19 mouse cellular contexts compared by ENCODE assay signal in the genomic region with DNA sequence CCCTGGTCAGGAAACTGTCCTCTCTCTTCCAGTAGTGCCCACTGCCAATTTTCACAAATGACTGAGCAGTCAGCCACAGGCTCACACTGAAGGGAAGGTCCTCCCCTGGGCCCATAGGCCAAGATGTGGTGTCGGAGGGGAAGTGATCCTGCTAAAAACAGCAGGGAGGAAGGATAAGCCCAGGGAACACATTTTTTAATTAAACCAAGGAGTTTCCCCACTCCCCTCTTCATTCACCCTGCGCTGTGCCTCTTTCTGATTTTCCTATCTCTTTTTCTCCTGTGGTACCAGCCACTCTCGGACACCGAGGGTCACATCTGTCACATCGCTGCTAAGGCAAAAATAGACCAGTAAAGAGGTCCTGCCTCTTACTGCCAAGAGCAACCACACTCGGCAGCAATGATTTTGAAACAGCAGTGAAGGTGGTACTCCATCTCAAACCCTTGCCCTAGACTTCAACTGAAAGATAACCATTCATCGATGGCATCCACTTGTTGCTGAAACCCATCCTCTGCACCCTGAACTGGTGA.
A peak's percentile ranks its signal among the peaks of the same experiment; 100 is the strongest.
DNase-seq lines count a peak whose midpoint lies in the region; ATAC-seq lines count a peak whose summit lies in the region.
"Had no signal": no experiment of that assay in that cellular context is flagged by ENCODE, and none has a peak within 500 bp of the region (broad histone marks: within the 10 kb centered on the region; RNA-seq: fewer than 3 reads in every experiment).

No protein-coding gene starts in this region.

- no peaks in the 10 kb centered on the region for H3K9me3 ChIP-seq in heart, embryonic 13.5 days
- no peaks in the 10 kb centered on the region for H3K9me3 ChIP-seq in heart, embryonic 16.5 days (replicated peaks; ENCODE audit: control insufficient read depth, low read length)
- H3K9me3 ChIP-seq: limb, embryonic 13.5 days; midbrain, embryonic 15.5 days; neural tube, embryonic 15.5 days had no signal

- intact Hi-C loops in heart, postnatal 25 days (cut with DNase I), result loop anchor here (1.0 kb wide), 1 partner anchor 23 kb away; no protein-coding TSS in a partner anchor
- intact Hi-C loops in heart, postnatal 36 days (cut with DNase I), result no loop called here

- H3K4me3 ChIP-seq in heart, embryonic 13.5 days, result no peak overlapping the region
- peak overlapping the region; percentile 5; the same call in 1 of the 2 replicates for H3K4me3 ChIP-seq in heart, embryonic 16.5 days (ENCODE audit: low read length)
- H3K4me3 ChIP-seq: erythroblast, embryonic 14.5 days; left cerebral cortex, adult 2 months; limb, embryonic 13.5 days; midbrain, embryonic 15.5 days; neural tube, embryonic 15.5 days had no signal

- H3K36me3 ChIP-seq in heart, embryonic 13.5 days, result no peaks in the 10 kb centered on the region
- H3K36me3 ChIP-seq in heart, embryonic 16.5 days (ENCODE audit: control insufficient read depth, insufficient read depth), result no peaks in the 10 kb centered on the region
- H3K36me3 ChIP-seq: limb, embryonic 13.5 days; midbrain, embryonic 15.5 days; neural tube, embryonic 15.5 days had no signal

- no peaks in the 10 kb centered on the region for H3K27me3 ChIP-seq in heart, embryonic 13.5 days (replicated peaks)
- no peaks in the 10 kb centered on the region for H3K27me3 ChIP-seq in heart, embryonic 16.5 days (ENCODE audit: control insufficient read depth, insufficient read depth, low read length)
- H3K27me3 ChIP-seq: limb, embryonic 13.5 days; midbrain, embryonic 15.5 days; neural tube, embryonic 15.5 days had no signal

- ATAC-seq in heart, embryonic 13.5 days (ENCODE audit: extremely low read depth, insufficient number of reproducible peaks, low FRiP score, low TSS enrichment), result no peak
- ATAC-seq in heart, embryonic 16.5 days (replicated peaks; ENCODE audit: extremely low read depth, insufficient read depth, low FRiP score), result peak; percentile 68
- ATAC-seq: CD4-positive, CD25-positive, alpha-beta regulatory T cell, adult 4 months; forebrain, embryonic 16.5 days; intestine, postnatal 0 days; midbrain, embryonic 15.5 days had no signal

- H3K9ac ChIP-seq in heart, embryonic 13.5 days, result peak overlapping the region; percentile 75
- peak overlapping the region; percentile 53 for H3K9ac ChIP-seq in heart, embryonic 16.5 days (ENCODE audit: low read length)
- H3K9ac ChIP-seq: hindbrain, embryonic 14.5 days; limb, embryonic 13.5 days; midbrain, embryonic 15.5 days; neural tube, embryonic 15.5 days had no signal

- H3K27ac ChIP-seq in heart, embryonic 13.5 days (replicated peaks), result peak overlapping the region; percentile 97
- peak overlapping the region; percentile 96 for H3K27ac ChIP-seq in heart, embryonic 16.5 days (ENCODE audit: low read length)
- H3K27ac ChIP-seq: hindbrain, embryonic 14.5 days; left cerebral cortex, adult 2 months; midbrain, embryonic 15.5 days; neural tube, embryonic 15.5 days had no signal

- DNase-seq in heart, adult 11 months, result peak; percentile 88
- DNase-seq in heart, postnatal 25 days (ENCODE audit: low spot score), result no peak
- no peak for DNase-seq in heart, postnatal 36 days
- DNase-seq in Muller cell, postnatal 12 days (ENCODE audit: inconsistent ontology term), result peak; percentile 31
- DNase-seq in testis, postnatal 10 days (ENCODE audit: low spot score), result no peak
- DNase-seq: lung, postnatal 36 days; right cerebral cortex, postnatal 14 days had no signal

- H3K4me2 ChIP-seq in heart, embryonic 13.5 days, result peak overlapping the region; percentile 54
- H3K4me2 ChIP-seq in heart, embryonic 16.5 days (ENCODE audit: low read depth, low read length), result peak overlapping the region; percentile 52
- H3K4me2 ChIP-seq: hindbrain, embryonic 14.5 days; limb, embryonic 13.5 days; liver, embryonic 11.5 days; midbrain, embryonic 15.5 days; neural tube, embryonic 15.5 days had no signal

- 16% methylated on average over 7 of the region's 7 CpGs for WGBS in heart, embryonic 13.5 days
- 30% methylated on average over 7 of the region's 7 CpGs for WGBS in heart, embryonic 16.5 days

- H3K4me1 ChIP-seq in heart, embryonic 13.5 days, result peaks cover 84% of the 10 kb centered on the region
- peaks cover 52% of the 10 kb centered on the region for H3K4me1 ChIP-seq in heart, embryonic 16.5 days (ENCODE audit: control insufficient read depth, insufficient read depth, low read length)

Comparison
In these comparisons a context has a peak if more than half of its experiments do, and no peak if none do; other contexts are left out.
1. DNase-seq: peak in heart, adult 11 months (single experiment) and Muller cell, postnatal 12 days (single experiment); none in heart, postnatal 25 days (single experiment), heart, postnatal 36 days (0 of 2) and testis, postnatal 10 days (single experiment).